Mouse (Mus musculus) mesoderm, embryonic 11.5 days (tissue): ENCODE data around the gene L3mbtl3.

Experiments
- DNase-seq: peaks from one replicate; pipeline ENCODE4 v3.0.0-alpha.2; 2012; ENCODE audit warnings: low read depth, low spot score

Gene L3mbtl3

DNA sequence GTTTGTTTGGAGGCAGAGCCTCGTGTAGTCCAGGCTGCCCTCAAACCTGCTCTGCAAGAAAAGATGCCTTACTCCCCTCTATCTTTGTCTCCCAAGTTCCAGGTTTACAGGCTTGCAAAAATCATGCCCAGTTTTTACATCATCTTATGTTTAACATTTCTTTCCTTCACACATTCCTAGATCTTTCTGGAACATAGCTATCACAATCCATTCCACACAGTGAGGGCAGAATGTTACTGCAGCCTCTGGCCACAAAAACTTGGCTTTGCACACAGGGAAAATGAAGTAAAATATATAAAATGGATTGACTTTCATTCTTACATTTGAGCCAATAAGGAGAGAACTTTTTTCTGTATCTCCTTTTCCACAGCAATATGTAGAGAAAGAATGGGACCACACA lies 136.7 kb downstream of the L3mbtl3 start:
- no peak for DNase-seq

DNA sequence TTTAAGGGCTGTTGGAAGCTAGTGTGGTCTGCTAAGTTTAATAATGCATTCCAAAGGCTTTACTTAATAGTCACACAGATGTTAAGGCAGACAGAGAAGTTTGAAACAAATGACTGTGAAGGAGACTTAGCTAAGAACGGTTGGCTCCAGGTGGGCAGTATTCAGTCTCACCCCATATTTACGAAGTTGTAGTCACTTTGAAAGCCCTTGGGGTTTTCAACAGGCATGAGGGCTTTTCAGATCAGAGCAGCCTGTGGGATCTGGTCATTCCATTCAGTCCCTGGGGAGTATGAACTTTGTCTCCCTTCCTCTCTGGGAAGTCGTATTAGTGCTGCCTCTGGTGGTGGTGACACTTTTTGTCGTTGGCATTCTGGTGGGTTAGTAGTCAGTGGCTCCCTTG lies 137.2 kb downstream of the L3mbtl3 start:
- DNase-seq, result no peak

DNA sequence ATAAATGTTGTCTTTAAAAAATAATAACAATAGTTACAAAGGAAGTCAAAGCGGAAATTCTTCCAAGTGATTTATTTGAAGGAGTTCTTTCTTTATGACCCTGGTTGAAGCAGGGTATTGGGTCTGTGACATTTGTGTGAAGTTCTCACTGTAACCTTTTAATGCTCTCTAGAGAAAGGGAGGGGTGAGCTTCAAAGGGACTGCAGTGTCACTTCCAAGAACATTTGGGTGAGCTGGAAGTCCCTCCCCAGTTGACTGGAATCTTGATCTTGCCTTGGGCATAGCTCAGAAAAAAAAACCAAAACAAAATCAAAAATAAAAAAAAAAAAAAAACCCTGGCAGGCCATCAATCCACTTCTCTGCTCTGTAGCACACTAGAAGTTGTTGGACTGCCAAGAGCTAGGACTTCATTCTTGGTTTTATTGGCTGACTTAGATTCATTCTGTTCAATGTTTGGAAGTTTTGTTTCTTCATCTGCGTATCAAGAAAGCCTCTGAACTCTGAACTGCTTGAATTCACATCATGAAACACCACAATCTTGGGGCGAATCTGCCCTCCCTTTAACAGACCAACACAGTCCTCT lies 143.6 kb downstream of the L3mbtl3 start:
- DNase-seq, result no peak

DNA sequence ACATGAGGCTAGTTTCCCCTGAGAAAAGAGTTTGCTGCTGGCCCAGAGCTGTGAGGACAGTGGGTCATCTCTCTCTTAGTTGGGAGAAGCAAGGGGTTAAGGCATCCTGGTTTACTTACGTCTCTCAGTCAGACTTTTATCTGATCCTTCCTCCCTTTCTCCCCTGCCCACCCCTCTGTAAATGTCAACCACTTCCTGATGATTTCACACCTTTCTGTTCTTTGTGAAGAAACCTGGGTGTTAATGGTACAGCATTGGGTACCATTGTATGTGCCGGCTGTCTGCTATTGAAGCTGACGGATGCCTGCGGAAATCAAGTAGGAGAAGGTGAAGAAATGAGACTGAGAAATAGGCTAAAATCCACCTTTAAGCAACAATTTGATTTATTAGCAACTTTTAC lies 146.3 kb downstream of the L3mbtl3 start, which contains the start of gene Samd3:
Samd3 (plus strand) TSS at position 220 of the 400 bp plus-strand sequence.
- DNase-seq, result no peak

DNA sequence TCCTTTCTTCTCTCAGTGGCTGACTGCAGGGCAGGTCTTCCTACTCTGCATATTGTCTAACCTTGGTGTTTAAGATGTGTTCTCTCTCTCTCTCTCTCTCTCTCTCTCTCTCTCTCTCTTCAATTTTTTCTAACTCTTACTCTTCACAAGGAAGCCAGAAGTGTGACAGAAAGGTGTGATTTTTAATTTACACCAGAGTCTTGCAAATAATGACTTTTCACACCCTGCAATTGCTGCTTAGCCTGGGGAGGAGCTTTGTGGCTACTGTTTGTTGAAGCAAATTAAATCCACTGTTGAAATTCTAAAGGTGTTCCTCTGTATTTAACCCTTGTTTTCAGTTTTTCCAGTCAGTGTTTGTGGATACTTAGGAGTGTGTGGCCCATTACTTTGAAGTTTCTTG lies 147.6 kb downstream of the L3mbtl3 start:
- no peak for DNase-seq

DNA sequence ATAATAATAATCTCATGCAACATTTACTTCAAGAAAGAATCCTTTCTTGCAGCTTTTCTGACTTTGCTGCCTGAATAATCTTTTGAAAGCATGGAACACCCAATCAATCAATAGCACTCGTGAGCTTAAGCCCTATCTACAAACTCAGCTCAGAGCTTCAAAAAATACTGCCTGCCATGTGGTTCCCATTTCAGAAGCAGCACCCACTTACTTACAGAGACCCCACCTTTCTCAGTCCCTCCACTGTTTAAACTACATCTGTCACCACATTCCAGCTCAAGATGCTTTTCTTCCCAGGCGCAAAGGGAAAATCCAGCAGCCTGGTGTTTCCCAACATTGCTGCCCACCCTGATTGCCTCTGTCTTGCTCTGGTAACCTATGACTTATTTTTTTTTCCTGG lies 149.0 kb downstream of the L3mbtl3 start:
- DNase-seq, result peak; percentile 25

DNA sequence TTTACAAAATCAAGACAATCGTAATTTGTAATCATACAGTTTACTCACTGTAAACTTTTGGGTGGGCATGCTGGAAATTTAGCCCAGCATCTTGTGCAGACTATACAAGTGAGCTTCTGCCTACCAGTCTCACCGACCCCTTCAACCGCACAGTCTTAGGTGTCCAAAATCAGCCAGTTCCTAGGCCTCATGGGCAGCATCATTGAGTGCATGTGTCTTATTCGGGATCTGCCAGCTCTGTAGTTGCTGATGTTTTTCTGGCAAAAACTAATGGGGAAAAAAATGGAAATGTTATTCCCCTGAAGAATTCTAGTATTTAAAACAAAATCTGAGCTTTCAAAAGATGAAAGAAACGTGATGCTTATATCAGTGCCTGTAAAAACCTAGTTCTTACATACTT lies 149.5 kb downstream of the L3mbtl3 start:
- no peak for DNase-seq
